Mouse (Mus musculus) midbrain, embryonic 15.5 days (tissue): Measurements from ENCODE around the gene Vegfb. TPM values are rescaled to one million over a fixed set of nuclear protein-coding genes. Genes with fewer than 3 reads are reported as not detected.
"Not testable (repeated sequence)": the region's sequence is repeated elsewhere in the genome, so short reads cannot be mapped to it uniquely, and the experiment has no call there.

ENCODE experiments used
- ATAC-seq: fragments of 200-750 bp; cut with Nextera tagmentation; replicated peaks from 2 replicates; pipeline ENCODE4 v1.8.0; 2017; ENCODE audit warnings: moderate TSS enrichment
- H3K27ac ChIP-seq: fragments of 300-500 bp; sonication (generic); 2 replicates; pipeline ENCODE4 v1.5.1; 2015; ENCODE audit warnings: mild to moderate bottlenecking, inconsistent platforms
- H3K27me3 ChIP-seq: fragments of 300-500 bp; sonication (generic); replicated peaks from 2 replicates; pipeline ENCODE4 v1.6.1; 2015; ENCODE audit warnings: inconsistent platforms
- H3K36me3 ChIP-seq: fragments of 300-500 bp; sonication (generic); replicated peaks from 2 replicates; pipeline ENCODE4 v1.6.1; 2015; ENCODE audit warnings: inconsistent platforms
- H3K4me1 ChIP-seq: fragments of 300-500 bp; sonication (generic); 2 replicates; pipeline ENCODE4 v1.6.1; 2015; ENCODE audit warnings: inconsistent platforms
- H3K4me2 ChIP-seq: fragments of 300-500 bp; sonication (generic); 2 replicates; pipeline ENCODE4 v1.6.1; 2015; ENCODE audit warnings: inconsistent platforms, mild to moderate bottlenecking, moderate library complexity
- H3K4me3 ChIP-seq: fragments of 300-500 bp; sonication (generic); 2 replicates; pipeline ENCODE4 v1.5.1; 2015; ENCODE audit warnings: mild to moderate bottlenecking, inconsistent platforms
- H3K9ac ChIP-seq: fragments of 300-500 bp; sonication (generic); 2 replicates; pipeline ENCODE4 v1.6.1; 2015; ENCODE audit warnings: mild to moderate bottlenecking, inconsistent platforms
- H3K9me3 ChIP-seq: fragments of 300-500 bp; sonication (generic); 2 replicates; pipeline ENCODE4 v1.6.1; 2016; ENCODE audit warnings: inconsistent platforms
- WGBS: fragments of 180-500 bp; shearing (Covaris S2); methylation state at CpG from one replicate; pipeline ENCODE4 v1.1.7; 2015; ENCODE audit warnings: mixed read lengths; 5-methylcytosine and 5-hydroxymethylcytosine counted together
- polyA plus RNA-seq: library from polyadenylated mRNA; unstranded; fragments of >200 nt; fragmentation: Nextera tagmentation; extraction: Ambion mirVana; gene quantifications from 2 replicates; pipeline ENCODE4 v1.2.1, GENCODE M21; 2015

Gene Vegfb
- polyA plus RNA-seq, 1 experiment from 2014 or later: 47.9 TPM

DNA sequence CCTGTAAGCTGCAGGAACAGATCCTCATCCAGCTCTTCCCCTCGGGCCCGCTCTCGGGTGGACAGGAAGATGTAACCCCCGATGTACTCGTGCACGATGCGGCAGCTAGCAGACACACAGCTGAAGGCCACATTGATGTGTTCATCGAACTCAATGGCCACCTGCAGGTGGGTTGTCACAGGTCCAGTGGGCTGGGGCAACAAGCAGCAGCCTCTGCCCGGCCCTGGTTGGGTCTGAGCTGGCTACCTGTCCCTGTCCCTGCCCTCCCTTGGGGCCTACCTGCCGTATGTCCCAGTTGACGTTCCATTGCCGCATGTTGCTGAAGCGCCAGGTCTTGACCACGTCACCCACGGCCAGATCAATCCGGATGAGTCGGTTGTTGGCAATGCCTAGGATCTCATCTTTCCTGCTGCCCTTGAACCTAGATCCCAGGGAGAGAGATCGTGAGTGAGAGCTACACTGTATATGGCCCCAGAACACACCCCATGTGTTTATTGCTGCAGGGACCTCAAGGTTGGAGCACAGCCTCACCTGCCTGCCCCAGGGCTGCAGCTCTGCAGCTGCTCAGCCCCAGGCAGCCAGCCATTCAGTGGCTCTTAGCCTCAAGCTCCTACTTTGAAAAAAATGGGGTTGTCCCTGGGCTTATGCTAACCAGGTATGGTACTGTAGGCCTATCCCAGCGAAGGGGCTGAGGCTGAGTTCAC, 12.1 kb upstream of the Vegfb start:
- ATAC-seq: no peak
- H3K4me3 ChIP-seq: no peak overlapping the region
- no peak overlapping the region for H3K4me2 ChIP-seq
- no peak overlapping the region for H3K9ac ChIP-seq
- H3K9me3 ChIP-seq: no peaks in the 10 kb centered on the region
- peaks cover 28% of the 10 kb centered on the region for H3K4me1 ChIP-seq
- 0 out of 2 replicates have a peak, but pooled peaks cover 11% of the 10 kb centered on the region for H3K36me3 ChIP-seq
- H3K27ac ChIP-seq: no peak overlapping the region
- 90% methylated on average over 19 of the region's 19 CpGs for WGBS
- H3K27me3 ChIP-seq: no peaks in the 10 kb centered on the region

DNA sequence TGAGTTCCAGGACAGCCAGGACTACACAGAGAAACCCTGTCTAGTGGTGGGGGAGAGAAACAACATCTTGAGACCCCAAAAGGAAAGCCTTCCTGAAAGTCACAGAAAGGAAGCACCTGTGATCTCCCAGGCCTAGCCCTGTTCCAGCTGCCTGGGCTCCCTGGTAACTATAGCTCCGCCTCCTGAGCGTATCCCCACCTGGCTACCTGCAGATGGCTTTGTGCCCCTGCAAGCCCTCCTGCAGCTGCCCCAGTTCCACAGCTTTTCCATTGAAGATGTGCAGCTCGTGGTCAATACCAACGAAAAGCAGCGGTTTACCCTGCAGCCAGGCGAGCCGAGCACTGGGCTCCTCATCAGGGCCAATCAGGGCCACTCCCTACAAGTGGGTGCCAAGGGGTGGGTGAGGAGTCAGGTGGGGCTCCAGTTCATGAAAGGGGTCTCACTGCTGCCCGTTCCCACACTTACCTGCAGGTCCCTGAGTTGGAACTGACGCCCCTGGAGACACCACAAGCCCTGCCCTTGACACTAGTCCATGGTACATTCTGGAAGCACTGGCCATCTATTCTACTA, 10.4 kb upstream of the Vegfb start:
- no peak overlapping the region for H3K9ac ChIP-seq
- no peaks in the 10 kb centered on the region for H3K27me3 ChIP-seq
- WGBS: 82% methylated on average over 9 of the region's 9 CpGs
- no peak overlapping the region for H3K27ac ChIP-seq
- 0 out of 2 replicates have a peak, but pooled peaks cover 11% of the 10 kb centered on the region for H3K36me3 ChIP-seq
- H3K9me3 ChIP-seq: no peaks in the 10 kb centered on the region
- ATAC-seq: no peak
- peaks cover 37% of the 10 kb centered on the region for H3K4me1 ChIP-seq
- no peak overlapping the region for H3K4me2 ChIP-seq
- no peak overlapping the region for H3K4me3 ChIP-seq

DNA sequence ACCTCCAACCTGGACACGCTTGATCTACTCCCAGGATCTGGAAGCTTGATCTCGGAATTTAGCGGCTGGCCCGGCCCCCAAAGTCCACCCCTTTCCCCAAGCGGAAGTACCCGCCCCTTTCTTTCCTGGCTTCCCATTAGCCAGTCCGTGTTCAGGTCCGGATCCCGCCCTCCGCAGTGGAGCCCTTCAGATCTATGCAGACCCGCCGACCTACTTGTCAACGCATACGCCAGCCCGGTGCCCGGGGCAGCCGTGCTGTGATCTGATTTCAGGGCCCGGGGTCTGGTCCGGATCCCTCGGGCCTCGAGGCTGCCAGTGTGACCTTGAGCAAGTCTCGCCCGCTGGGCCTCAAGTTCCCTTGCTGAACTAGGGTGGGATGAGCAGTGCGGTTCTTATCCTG, 8.6 kb upstream of the Vegfb start, which contains the start of the genes Nudt22 and Trpt1:
TSS of gene Nudt22 (minus strand) at position 112 of the 400 bp plus-strand sequence.
TSS of gene Trpt1 (plus strand) at position 126 of the 400 bp plus-strand sequence.
- ATAC-seq: peak; percentile 65

DNA sequence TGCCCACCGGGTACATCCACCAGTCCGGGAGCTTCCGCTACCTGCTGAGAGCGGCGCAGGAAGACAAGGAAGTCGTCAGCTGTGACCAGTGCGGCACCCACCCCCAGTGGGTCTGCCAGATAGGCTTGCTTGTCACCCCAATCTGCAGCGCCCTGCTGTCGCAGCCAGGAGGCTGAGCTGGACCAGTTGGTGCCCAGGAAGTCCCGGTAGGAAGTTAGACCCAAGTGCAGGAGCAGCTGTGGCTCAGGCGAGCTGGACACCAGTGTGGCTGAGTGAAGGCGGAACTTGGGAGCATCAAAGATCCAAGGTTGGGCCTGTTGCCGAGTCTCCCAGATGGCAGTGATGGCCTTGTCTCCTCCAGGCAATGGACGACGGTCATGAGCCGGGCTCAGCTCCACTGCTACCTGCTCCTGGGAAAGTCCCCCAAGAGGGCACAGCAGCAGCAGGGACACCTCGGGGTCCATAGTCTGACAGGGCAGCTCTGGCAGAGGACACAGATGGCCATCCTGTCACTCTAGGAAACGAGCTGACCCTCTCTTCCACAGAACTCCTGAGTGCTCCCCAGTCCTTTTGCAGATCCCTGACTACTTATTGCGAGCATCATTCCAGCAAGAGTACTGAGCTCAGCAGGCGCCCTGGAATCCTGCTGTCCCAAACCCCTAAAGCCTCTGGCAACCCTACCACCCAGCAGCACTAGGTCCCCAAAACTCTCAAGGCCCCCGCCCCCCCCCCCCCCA, 8.0 kb upstream of the Vegfb start:
- Histone ChIP-seq H3K4me2 (peak overlapping the region; percentile 91), H3K4me3 (peak overlapping the region; percentile 69), H3K27me3 (no peaks in the 10 kb centered on the region), H3K9ac (peak overlapping the region; percentile 78), H3K9me3 (no peaks in the 10 kb centered on the region), H3K4me1 (peaks cover 48% of the 10 kb centered on the region), H3K27ac (no peak overlapping the region), H3K36me3 (0 out of 2 replicates have a peak, but pooled peaks cover 11% of the 10 kb centered on the region)
- no peak for ATAC-seq
- 49% methylated on average over 21 of the region's 21 CpGs for WGBS

More for the DNA sequence above, 8.6 kb upstream of the Vegfb start, which contains the start of the genes Nudt22 and Trpt1:
- H3K9me3 ChIP-seq: no peaks in the 10 kb centered on the region
- peak within 1 kb of the TSS; percentile 91 for H3K4me2 ChIP-seq
- peak within 1 kb of the TSS; percentile 78 for H3K9ac ChIP-seq
- peak within 1 kb of the TSS; percentile 78 for H3K27ac ChIP-seq
- H3K4me3 ChIP-seq: peak within 1 kb of the TSS; percentile 69
- peaks cover 48% of the 10 kb centered on the region for H3K4me1 ChIP-seq
- H3K36me3 ChIP-seq: 0 out of 2 replicates have a peak, but pooled peaks cover 11% of the 10 kb centered on the region
- WGBS: under 1% methylated on average over 24 of the region's 24 CpGs
- H3K27me3 ChIP-seq: no peaks in the 10 kb centered on the region

DNA sequence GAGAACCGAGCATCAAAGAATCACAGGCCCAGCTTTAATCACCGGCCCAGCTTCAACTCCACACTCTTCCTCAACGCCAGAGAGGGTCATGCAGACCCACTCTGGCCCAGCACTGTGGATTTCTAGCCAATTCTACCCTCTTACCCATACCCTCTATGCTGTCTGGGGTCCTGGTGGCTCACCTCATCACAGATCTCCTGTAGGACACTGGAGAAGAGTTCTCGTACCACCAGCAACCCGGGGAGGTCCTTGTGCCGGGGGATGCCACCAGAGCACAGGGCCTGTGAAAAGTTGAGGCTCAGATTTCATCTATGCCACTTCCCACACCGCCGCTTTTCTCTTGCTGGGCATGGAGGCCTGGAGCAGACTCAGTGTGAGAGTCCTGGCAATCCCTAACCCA, 7.0 kb upstream of the Vegfb start:
- H3K4me2 ChIP-seq: no peak overlapping the region
- 86% methylated on average over 8 of the region's 8 CpGs for WGBS
- no peak for ATAC-seq
- no peaks in the 10 kb centered on the region for H3K27me3 ChIP-seq
- H3K27ac ChIP-seq: no peak overlapping the region
- H3K4me1 ChIP-seq: peaks cover 48% of the 10 kb centered on the region
- no peaks in the 10 kb centered on the region for H3K9me3 ChIP-seq
- H3K36me3 ChIP-seq: 0 out of 2 replicates have a peak, but pooled peaks cover 5% of the 10 kb centered on the region
- no peak overlapping the region for H3K9ac ChIP-seq
- no peak overlapping the region for H3K4me3 ChIP-seq

DNA sequence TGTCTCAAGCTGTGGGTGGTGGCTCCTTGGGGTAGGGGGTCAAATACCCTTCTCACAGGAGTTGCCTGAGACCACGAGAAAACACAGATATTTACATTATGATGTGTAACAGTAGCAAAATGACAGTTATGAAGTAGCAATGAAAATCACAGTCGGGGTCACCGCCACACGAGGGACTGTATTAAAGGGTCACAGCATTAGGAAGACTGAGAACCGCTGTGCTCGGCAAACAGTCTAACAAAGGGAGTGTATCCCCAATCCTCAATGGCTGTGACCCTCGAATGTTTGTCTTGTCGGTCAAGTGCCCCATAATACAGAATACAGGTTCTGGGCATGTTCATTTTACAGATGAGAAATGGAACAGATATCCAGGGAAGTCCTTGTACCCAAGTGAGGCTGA, 6.6 kb upstream of the Vegfb start:
- H3K4me1 ChIP-seq: peaks cover 48% of the 10 kb centered on the region
- no peaks in the 10 kb centered on the region for H3K9me3 ChIP-seq
- H3K4me2 ChIP-seq: no peak overlapping the region
- WGBS: 85% methylated on average over 8 of the region's 8 CpGs
- H3K27ac ChIP-seq: no peak overlapping the region
- 0 out of 2 replicates have a peak, but pooled peaks cover under 1% of the 10 kb centered on the region for H3K36me3 ChIP-seq
- H3K9ac ChIP-seq: no peak overlapping the region
- no peak overlapping the region for H3K4me3 ChIP-seq
- ATAC-seq: no peak
- no peaks in the 10 kb centered on the region for H3K27me3 ChIP-seq

DNA sequence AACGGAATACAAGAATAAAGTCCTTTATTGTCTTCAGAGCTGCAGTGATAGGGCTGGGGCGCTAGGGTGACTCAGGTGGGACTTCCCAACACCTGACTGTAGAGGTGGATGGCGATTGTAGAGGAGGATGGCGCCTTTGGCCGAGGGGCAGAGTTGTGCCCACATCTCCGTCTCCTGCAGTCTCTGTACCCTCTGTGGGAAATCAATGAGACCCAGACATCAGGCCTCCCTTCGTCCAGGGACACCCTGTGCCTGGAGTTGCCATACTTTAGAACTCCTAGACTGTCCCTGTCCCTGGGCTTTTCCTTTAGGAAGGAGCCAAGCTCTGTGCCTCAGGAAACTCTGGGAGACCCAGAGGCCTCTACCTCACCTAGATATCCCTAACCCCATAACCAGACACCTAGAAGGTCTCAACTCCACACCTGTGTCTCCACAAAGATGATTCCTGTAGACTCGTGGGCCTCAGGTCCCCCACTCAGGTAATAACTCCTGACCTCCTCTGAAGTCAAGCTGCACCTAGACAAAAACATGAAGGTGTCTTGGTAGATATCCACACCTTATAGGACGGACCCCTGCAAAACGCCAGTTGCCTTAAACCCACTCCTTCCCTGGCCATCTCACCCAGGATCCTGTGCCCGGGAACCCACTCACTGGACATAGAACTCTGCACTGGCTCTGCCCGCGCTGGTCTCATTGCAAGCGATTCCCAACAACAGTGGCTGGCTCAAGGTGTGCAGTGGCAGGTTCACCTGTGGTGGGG, 5.7 kb upstream of the Vegfb start:
- H3K4me3 ChIP-seq: peak overlapping the region; percentile 55
- H3K4me2 ChIP-seq: peak overlapping the region; percentile 88
- peak overlapping the region; percentile 60 for H3K9ac ChIP-seq
- 64% methylated on average over 14 of the region's 14 CpGs for WGBS
- no peaks in the 10 kb centered on the region for H3K9me3 ChIP-seq
- ATAC-seq: 0 out of 2 replicates have a peak, but pooled peaks have one; percentile 0
- peaks cover 50% of the 10 kb centered on the region for H3K4me1 ChIP-seq
- peak overlapping the region; percentile 34; the same call in 1 of the 2 replicates for H3K27ac ChIP-seq
- H3K27me3 ChIP-seq: no peaks in the 10 kb centered on the region
- no peaks in the 10 kb centered on the region for H3K36me3 ChIP-seq

DNA sequence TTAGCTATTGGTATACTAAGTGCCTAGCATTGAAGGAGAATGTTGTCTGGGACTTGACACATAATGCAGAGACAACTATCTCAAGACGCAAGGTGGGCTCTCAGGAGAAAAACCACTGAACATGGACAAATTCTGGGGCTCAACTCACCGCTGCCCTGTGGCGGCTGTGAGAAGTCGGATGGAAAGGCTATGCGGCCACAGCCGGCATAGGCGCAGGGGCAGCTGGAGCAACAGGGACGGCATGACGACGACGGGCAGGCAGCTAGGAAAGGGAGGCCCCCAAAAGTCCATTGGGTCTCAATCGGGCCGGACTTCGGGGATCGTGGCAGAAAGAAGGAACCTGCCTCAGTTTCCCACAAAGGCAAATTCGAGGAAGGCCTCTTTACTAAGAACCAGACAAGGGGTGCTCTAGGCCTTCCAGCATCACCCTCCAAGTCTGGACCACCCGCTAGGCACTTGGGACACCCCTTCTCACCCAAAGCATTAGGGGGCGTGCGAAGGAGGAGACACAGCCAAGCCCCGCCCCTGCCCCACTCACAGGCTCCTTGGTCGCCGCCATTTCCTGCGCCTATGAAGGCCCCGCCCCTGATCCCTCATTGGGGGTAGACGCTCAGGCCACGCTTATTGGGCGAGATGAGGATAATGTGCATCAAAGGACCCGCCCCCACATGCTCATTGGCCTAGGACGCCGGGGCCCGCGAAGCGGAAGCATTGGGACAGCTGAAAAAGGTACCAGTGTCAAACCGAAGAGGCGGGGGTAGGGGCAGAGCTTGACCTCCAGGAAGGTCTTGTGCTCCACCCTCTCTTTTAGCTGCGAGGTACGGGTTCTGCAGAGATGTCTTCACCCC, 4.8 kb upstream of the Vegfb start, which contains the start of gene Dnajc4:
TSS of gene Dnajc4 (minus strand) at position 562 of the 848 bp plus-strand sequence.
- Histone ChIP-seq H3K4me1 (peaks cover 54% of the 10 kb centered on the region), H3K27ac (peak within 1 kb of the TSS; percentile 55), H3K4me2 (peak within 1 kb of the TSS; percentile 88), H3K9me3 (no peaks in the 10 kb centered on the region), H3K4me3 (peak within 1 kb of the TSS; percentile 55), H3K36me3 (no peaks in the 10 kb centered on the region), H3K27me3 (no peaks in the 10 kb centered on the region), H3K9ac (peak within 1 kb of the TSS; percentile 60)
- under 1% methylated on average over 37 of the region's 37 CpGs for WGBS
- peak; percentile 95 for ATAC-seq

DNA sequence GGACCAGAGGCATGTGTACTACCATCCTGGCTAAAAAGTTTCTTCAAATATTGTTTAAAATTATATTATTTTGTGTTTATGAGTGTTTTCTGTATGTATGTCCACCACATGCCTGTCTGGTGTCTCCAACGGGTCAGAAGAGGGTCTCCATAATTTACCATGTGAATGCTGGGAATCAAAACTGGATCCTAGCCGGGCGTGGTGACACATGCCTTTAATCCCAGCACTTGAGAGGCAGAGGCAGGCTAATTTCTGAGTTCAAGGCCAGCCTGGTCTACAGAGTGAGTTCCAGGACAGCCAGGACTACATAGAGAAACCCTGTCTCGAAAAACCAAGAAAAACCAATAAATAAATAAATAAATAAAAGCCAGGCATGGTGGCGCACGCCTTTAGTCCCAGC, 3.7 kb upstream of the Vegfb start:
- WGBS: 91% methylated on average over 6 of the region's 6 CpGs
- H3K9me3 ChIP-seq, H3K36me3 ChIP-seq, ATAC-seq, H3K27ac ChIP-seq, H3K4me3 ChIP-seq, H3K9ac ChIP-seq, H3K4me2 ChIP-seq, H3K27me3 ChIP-seq: not testable (repeated sequence)
- H3K4me1 ChIP-seq: peaks cover 52% of the 10 kb centered on the region

DNA sequence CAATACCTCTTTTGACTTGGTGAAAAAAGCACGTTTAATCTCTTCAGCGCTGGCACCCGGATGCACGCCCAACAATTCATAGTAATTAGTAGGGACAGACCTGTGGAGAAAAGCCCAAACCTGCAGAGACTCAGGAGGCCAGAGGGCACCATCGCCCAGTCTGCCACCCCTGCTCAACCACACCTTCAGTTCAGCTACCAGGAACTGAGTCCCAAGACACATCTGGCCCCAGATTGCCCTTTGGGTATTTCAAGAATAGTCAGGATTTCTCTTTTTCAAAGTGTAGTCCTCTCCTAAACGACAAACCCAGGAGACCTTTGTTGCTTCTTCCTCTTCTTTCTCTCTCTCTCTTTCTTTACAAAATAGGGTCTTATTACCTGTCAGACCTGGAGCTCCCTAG, 3.3 kb upstream of the Vegfb start:
- Histone ChIP-seq H3K4me3 (no peak overlapping the region), H3K27ac (no peak overlapping the region), H3K9ac (no peak overlapping the region), H3K36me3 (no peaks in the 10 kb centered on the region), H3K4me2 (no peak overlapping the region), H3K9me3 (no peaks in the 10 kb centered on the region), H3K4me1 (peaks cover 52% of the 10 kb centered on the region), H3K27me3 (no peaks in the 10 kb centered on the region)
- 90% methylated on average over 6 of the region's 6 CpGs for WGBS
- ATAC-seq: no peak

DNA sequence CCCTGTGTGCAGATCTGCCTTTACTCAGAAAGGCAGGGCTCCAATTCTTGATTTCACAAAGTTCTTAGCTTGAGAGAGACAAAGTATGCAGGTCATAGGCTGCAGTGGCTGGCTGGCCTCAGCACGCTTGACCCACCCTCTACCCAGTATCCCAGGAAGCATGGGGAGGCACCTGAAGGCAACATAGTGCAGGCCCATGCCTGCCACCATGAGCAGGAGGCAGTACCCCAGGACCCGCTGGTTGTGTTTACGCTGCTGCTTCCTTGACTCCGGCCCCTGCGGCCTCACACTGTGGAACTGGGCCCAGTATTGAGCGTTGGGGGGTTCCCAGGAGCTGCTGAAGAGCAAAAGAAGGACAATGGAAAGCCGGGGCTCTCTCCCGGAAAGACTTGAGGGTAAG, 1.8 kb upstream of the Vegfb start:
- no peak for ATAC-seq
- no peaks in the 10 kb centered on the region for H3K27me3 ChIP-seq
- no peak overlapping the region for H3K27ac ChIP-seq
- peaks cover 38% of the 10 kb centered on the region for H3K4me1 ChIP-seq
- 86% methylated on average over 8 of the region's 8 CpGs for WGBS
- H3K4me3 ChIP-seq: no peak overlapping the region
- H3K36me3 ChIP-seq: no peaks in the 10 kb centered on the region
- H3K9ac ChIP-seq: no peak overlapping the region
- H3K4me2 ChIP-seq: no peak overlapping the region
- no peaks in the 10 kb centered on the region for H3K9me3 ChIP-seq
